Mouse (Mus musculus) left cerebral cortex, postnatal 4 days (tissue): ENCODE data around the gene Gm10518. TPM values are rescaled to one million over a fixed set of nuclear protein-coding genes. Genes with fewer than 3 reads are reported as not detected.

Experiments
- DNase-seq: peaks from one replicate; pipeline ENCODE4 v3.0.0-alpha.2; 2022
- intact Hi-C: fragments of 180-260 bp; cut with DNase I; formaldehyde crosslinking; loops from one replicate; pipeline ENCODE4 v1.15.1; 2025
- total RNA-seq, 2 experiments: library from RNA; stranded (reverse); gene quantifications; 2 replicates each; pipeline ENCODE4 v1.2.3; 2021

The Gm10518 gene
- total RNA-seq, 2 experiments from 2014 or later = 0.30 TPM; not detected in 1

DNA sequence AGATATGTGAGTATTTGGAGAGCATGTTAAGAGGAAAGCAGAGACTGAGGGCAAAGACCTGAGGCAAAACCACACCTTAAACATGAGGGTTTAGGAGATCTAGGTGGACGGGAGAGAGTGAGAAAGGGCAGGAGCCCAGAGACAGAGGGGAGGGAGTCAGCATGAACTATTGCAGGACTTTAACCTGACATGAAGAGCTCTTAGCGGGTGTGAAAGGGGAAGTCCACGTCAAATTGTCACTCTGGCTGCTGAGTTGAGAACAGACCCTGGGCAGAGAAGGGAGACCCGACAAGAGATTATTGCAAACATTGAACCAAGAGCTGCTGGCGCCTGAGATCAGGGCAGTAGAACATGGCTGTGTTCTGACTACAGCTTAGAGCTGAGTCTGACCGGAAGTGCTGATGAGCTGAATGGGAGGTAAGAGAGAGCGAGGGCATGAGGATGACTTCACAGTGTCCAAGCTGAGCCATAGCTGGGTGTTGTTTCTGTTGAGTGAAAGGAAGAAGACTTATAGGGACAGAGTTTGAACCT is 29.6 kb downstream of the Gm10518 start:
- intact Hi-C loops = no loop called here
- DNase-seq = no peak

DNA sequence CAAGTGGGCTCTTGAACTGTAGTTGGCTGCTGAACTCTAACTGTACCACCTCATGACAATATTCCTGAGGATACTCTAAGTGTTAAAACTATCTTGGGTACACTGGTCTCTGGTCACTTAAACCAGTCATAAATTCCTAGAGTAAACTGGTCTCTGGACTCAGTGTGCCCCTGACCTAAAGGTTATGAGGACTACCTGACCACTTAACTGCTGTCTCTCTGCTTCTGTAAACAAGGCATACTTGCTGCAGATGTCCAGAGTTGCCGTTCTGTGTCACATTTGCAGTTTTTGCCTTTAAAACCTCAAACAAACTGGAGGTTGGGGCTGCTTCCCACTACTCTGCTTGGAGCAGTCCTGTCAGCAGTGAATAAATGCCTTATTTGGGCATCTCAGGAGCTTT is 30.4 kb downstream of the Gm10518 start:
- DNase-seq = no peak
- intact Hi-C loops = no loop called here

DNA sequence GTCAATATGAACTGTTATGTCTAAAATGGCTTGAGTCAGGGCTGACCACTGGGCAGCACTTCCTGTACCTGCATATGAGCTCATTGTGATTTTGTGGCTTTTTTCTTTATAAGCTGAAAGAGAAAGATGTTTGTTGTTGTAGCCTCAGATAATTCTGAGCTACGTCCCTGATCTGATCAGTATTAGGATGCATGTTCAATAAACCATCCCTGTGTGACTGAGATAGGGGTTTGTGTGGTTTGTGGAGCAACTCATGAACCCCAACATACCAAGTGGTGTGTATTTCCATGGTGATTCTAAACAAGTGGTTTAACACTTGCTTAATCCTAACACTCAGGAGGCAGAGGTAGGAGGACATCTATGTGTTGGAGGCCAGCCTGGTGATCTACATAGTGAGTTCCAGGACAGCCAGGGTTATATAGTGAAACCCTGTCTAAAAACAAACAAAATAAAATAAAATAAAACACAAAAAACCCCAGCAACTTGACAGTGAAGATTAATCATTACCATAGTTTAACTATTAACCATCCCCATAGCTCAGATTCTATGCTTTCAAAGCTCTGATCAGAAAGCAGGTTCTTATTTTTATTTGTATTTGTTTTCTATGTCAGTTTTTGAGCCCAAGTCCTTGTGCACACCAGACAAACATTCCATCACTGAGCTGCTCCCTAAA is 32.7 kb downstream of the Gm10518 start:
- intact Hi-C loops = no loop called here
- DNase-seq = no peak

DNA sequence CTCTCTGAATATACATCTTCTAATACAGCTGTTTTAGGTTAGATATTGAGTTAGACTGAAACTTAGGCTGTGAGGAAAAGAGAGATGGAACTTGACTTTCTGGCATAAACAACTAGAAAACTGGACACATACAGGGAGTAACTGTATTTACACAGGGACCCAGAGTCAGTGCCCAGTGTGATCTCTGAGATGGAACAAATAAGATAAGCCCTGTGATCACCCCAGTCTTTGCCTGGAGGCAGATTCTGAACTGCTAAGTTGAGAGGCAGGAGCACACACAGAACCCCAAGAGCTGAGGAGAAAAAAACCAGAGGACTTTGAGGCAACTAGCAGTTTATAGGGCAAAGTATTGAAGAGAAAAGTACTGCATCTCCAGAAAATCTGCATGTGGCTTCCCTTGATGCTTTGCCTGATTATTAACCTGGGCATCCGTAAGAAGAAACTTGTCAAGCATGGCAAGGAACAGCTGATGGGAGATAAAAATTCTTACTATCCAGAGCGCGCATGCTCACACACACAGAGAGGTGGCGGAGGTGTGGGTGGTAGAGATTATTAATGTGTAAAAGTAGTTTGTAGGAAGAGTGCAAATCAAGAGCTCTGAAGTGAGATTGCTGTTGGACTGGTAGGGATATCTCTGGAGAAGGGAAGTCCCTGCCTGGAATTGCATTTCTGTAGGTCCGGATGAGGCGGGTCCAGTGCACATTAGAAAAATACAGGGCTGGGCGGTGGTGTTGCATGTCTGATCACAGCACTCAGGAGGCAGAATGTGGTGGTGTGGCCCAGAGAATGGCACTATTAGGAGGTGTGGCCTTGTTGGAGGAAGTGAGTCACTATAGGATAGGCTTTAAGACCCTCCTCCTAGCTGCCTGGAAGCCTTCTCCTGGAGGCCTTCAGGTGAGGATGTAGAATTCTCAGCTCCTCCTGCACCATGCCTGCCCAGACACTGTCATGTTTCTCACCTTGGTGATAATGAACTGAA is 33.5 kb downstream of the Gm10518 start:
- intact Hi-C loops = no loop called here
- DNase-seq = no peak

DNA sequence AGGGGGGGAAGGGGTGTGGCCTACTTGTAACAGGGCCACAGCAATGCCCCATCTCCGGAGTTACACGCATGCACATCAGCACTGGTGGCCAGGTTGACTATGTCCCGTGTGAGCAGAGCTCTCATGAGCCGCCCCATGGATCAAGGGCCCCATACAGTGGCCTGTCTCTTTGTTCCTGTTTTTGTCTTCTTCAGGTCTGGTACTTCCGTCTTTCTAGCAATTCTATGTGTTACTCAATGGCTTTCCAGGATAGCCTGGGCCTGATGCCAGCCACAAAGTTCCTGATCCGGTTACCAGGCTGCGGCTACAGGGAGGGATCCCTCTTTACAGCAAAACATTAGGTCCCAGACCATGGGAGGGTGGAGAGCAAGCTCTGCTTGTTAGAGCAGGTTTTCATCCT is 39.4 kb downstream of the Gm10518 start:
- intact Hi-C loops = no loop called here
- DNase-seq = peak; percentile 15

DNA sequence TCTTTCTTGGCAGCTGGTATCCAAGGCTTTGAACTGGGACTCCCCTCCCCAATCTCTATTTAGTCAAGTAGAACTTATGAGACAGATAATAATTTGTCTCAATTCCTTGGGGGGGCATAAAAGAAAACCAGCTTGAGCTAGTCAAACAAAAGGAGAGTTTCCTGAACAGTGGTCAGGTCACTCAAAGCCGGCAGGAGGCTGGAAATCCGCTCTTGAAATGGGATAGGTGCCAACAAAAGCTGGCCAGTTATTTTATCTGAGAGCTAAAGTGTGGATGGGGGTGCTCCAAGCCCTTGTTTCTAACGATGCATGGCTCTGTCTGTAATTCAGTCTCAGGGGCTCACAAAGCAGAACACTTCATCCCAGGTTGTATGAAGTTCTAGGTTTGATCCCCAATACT is 40.8 kb downstream of the Gm10518 start:
- intact Hi-C loops = no loop called here
- DNase-seq = no peak

DNA sequence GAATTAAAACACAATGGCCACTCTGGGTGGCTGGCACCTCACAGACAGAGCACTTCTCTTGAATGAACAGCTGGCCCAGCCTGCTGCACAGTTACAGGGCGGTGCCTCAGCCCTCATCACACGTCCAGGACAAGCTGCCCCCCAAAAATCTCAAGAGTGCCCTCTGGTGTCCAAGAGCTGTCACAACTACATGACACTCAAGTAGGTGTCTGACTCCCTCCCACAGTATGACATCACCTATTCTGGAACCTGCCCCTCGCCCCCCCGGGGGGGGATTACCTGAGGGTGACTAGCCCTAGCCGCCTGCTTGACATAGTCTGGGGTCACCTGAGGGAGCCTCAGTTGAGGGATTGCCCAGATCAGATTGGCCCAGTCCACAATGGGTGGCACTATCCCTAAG is 41.7 kb downstream of the Gm10518 start:
- intact Hi-C loops = no loop called here

DNA sequence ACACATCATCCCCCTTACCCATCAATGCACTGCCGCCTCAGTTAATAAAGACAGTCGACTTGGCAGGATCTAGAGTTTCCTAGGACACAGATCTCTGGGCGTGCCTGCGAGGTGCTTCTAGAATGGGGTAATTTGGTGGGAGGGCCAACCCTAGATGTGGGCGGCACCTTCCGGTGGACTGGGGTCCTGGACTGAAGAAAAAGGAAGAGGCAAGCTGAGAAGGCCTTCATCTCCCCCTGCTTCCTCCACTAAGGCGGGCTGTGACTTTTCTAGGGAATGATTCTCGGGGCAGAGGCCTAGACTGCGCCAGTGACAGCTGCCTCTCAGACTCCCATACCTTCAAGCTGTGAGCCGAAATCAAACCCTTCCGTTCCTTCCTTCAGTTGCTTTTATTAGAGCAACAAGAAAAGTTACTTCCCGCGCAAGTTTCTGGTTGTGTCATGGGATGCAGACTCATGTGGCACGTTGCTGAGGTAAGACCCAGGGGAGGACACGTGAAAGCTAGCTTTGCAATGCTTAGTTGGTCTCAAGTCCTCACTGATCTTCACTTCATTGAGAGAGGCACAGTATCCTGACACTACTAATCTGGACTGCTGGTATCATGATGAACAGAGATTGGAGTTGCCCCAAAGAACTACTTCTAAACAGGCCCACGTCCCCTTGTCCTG is 42.8 kb downstream of the Gm10518 start:
- DNase-seq = no peak
- intact Hi-C loops = no loop called here

More for the DNA sequence above, 41.7 kb downstream of the Gm10518 start:
- DNase-seq = peak; percentile 58

DNA sequence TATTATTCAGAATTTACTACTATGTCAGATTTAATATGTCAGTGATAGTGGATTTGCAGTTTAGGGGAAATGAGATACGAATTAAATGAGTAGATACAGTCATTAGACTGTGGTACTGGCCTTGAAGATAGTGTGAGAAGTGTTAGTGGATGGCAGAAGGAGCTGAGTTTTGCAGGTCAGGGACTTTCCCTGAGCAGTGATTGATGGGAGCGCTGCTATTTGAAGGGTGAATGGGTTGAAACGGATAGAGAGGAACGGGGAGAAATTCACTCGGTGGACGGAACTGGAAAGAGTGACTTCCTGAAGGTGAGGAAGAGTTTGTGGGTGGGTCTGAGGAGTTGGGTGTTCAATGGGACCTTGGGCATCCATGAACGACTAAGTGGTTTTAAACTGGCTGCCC is 44.0 kb downstream of the Gm10518 start:
- intact Hi-C loops = no loop called here
- no peak for DNase-seq

DNA sequence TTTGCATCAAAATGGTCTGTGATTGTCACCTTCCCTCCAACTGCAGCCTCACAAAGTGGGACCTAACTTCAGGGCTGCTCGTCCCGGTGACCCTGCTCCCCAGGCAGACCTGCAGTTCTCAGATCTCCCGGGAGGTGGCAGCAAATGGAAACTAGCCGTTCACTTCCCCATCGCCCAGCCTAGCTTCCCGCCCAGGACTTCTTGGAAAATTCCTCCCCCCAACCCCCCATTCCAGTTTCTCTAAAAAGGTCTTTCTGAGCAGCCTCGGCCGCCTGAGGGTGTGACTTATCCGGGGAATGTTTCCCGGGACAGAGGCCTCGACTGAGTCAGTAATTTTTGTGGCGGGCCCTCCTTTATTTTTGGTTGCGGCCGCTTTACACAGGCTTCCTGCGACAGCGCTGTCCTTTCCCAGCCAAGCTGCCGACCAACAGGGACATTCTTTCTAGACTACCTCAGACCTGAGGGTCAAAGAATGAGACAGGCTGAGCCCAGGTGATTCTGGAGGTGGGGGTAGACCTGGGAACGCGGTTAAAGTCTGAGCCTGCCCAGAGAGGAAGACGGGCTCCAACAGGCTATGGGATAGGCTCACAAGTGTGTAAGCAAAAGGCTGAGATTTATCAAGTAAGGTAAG is 44.7 kb downstream of the Gm10518 start:
- intact Hi-C loops = no loop called here
- DNase-seq = peak; percentile 86

DNA sequence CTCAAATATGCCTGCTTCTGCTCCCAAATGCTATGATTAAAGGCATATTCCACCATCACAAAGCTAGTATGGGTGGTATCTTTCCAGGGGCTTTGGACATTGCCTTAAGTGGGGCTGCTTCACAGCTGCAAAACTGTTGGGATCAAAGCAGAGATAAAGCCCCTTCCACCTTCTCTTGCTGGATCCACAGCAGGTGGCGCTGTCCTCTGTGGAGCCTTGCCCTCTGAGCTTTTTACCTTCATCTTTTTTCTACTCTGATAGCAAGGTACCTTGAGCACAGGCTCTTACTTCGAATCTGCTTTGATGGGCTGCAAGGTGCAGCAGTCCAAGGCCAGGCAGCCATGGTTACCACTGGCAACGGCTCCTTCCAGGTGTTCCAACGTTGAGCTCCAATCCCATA is 50.2 kb downstream of the Gm10518 start:
- intact Hi-C loops = loop anchor here (10.0 kb wide), 1 partner anchor 291 kb away; no protein-coding TSS in a partner anchor
- no peak for DNase-seq

Other genes starting within 250 kb of the Gm10518 start
- 10 to 100 TPM; 88.3 to 88.5 TPM for gene Sccpdh, start 135.2 kb upstream of the Gm10518 start, total RNA-seq
- gene Kif28, start 58.1 kb upstream of the Gm10518 start, total RNA-seq = under 1 TPM; 0.14 to 0.34 TPM
- 10 to 100 TPM; 37.3 to 40.5 TPM for gene Ahctf1, start 304 bp downstream of the Gm10518 start, total RNA-seq
- 100 to 1,000 TPM; 185 to 187 TPM for gene Cdc42bpa, start 157.1 kb downstream of the Gm10518 start, total RNA-seq